Mouse (Mus musculus) limb, embryonic 13.5 days (tissue): Measurements from ENCODE around the gene Apoc3. TPM values are rescaled to one million over a fixed set of nuclear protein-coding genes. Genes with fewer than 3 reads are reported as not detected.

Experiments used
- ATAC-seq: fragments of 200-750 bp; cut with Nextera tagmentation; 2 replicates; pipeline ENCODE4 v1.8.0; 2017; ENCODE audit warnings: low read depth, moderate number of reproducible peaks, moderate TSS enrichment; ENCODE audit not compliant: low FRiP score
- H3K27ac ChIP-seq: fragments of 300-500 bp; sonication (generic); 2 replicates; pipeline ENCODE4 v1.5.1; 2015; ENCODE audit warnings: inconsistent platforms, mild to moderate bottlenecking, moderate library complexity
- H3K27me3 ChIP-seq: fragments of 300-500 bp; sonication (generic); 2 replicates; pipeline ENCODE4 v1.6.1; 2015; ENCODE audit warnings: mild to moderate bottlenecking, inconsistent platforms
- H3K36me3 ChIP-seq: fragments of 300-500 bp; sonication (generic); 2 replicates; pipeline ENCODE4 v1.6.1; 2015; ENCODE audit warnings: inconsistent platforms, mild to moderate bottlenecking, moderate library complexity
- H3K4me1 ChIP-seq: fragments of 300-500 bp; sonication (generic); 2 replicates; pipeline ENCODE4 v1.6.1; 2015; ENCODE audit warnings: inconsistent platforms
- H3K4me2 ChIP-seq: fragments of 300-500 bp; sonication (generic); replicated peaks from 2 replicates; pipeline ENCODE4 v1.6.1; 2015; ENCODE audit warnings: inconsistent platforms, mild to moderate bottlenecking, moderate library complexity
- H3K4me3 ChIP-seq: fragments of 300-500 bp; sonication (generic); 2 replicates; pipeline ENCODE4 v1.5.1; 2015; ENCODE audit warnings: moderate library complexity, mild to moderate bottlenecking, inconsistent platforms
- H3K9ac ChIP-seq: fragments of 300-500 bp; sonication (generic); 2 replicates; pipeline ENCODE4 v1.6.1; 2015; ENCODE audit warnings: mild to moderate bottlenecking, inconsistent platforms
- H3K9me3 ChIP-seq: fragments of 300-500 bp; sonication (generic); 2 replicates; pipeline ENCODE4 v1.6.1; 2016; ENCODE audit warnings: inconsistent platforms
- WGBS: fragments of 180-500 bp; shearing (Covaris S2); methylation state at CpG from one replicate; pipeline ENCODE4 v1.1.7; 2015; 5-methylcytosine and 5-hydroxymethylcytosine counted together
- polyA plus RNA-seq: library from polyadenylated mRNA; unstranded; fragments of >200 nt; fragmentation: Nextera tagmentation; extraction: Ambion mirVana; gene quantifications from 2 replicates; pipeline ENCODE4 v1.2.1, GENCODE M21; 2015

Apoc3 gene
- not detected in 2 replicates for polyA plus RNA-seq

DNA sequence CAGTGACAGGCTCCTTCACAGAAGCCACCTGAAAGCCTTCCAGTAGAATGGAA, at the start of gene Apoc3:
Gene Apoc3 (minus strand): TSS at position 41 of the 53 bp plus-strand sequence.
- Histone ChIP-seq H3K4me3 (no peak within 1 kb of the TSS), H3K27ac (no peak within 1 kb of the TSS), H3K9ac (no peak within 1 kb of the TSS), H3K27me3 (no peaks in the 10 kb centered on the region), H3K4me1 (peaks cover 6% of the 10 kb centered on the region), H3K4me2 (no peak within 1 kb of the TSS), H3K36me3 (no peaks in the 10 kb centered on the region), H3K9me3 (no peaks in the 10 kb centered on the region)
- no peak for ATAC-seq

DNA sequence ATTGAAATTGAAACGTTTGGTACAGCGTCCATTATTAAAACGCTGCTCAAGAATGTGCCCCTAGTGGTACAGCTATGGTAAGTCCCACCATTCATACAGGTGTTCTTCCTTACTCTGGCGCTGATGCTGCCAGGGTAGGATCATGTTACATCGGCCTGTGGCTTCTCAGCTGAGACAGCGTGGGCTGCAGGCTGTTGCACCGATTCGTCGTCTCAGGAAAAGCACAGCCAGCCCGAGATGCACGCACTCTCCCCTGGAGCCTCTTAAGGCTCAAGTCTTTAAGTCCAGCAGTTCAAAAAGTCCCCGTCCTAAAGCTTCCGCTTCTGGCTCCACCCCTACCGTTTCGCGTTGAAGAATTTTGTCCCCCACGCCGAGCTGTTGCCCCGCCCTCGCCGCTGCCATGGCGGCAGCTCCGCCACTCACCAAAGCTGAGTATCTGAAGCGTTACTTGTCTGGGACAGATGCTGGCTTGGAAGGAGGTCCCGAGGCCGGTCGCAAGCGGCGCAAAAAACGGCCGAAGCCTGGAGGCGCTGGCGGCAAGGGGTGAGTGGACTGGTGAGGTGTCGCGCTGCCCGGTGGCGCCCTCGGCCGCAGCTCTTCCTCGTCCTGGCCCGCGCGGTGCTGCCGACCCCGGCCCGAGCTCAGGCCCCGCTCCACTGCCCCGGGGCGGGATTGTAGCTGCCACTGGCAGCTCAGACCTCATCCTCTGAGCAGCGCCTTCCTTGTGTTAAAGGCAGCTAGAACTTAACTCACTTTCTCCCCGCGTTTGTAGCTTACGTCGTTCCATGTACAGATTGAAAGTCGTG, 47.4 kb upstream of the Apoc3 start, which contains the start of gene Bud13:
Gene Bud13 (plus strand): TSS at position 378 of the 806 bp plus-strand sequence.
- ATAC-seq, result peak; percentile 93
- peak within 1 kb of the TSS; percentile 73 for H3K4me2 ChIP-seq
- peak within 1 kb of the TSS; percentile 82 for H3K4me3 ChIP-seq
- peak within 1 kb of the TSS; percentile 90 for H3K9ac ChIP-seq
- H3K27me3 ChIP-seq, result no peaks in the 10 kb centered on the region
- under 1% methylated on average over 55 of the region's 55 CpGs for WGBS
- H3K9me3 ChIP-seq, result no peaks in the 10 kb centered on the region
- H3K4me1 ChIP-seq, result peaks cover 23% of the 10 kb centered on the region
- H3K36me3 ChIP-seq, result peaks cover 60% of the 10 kb centered on the region
- peak within 1 kb of the TSS; percentile 88 for H3K27ac ChIP-seq

DNA sequence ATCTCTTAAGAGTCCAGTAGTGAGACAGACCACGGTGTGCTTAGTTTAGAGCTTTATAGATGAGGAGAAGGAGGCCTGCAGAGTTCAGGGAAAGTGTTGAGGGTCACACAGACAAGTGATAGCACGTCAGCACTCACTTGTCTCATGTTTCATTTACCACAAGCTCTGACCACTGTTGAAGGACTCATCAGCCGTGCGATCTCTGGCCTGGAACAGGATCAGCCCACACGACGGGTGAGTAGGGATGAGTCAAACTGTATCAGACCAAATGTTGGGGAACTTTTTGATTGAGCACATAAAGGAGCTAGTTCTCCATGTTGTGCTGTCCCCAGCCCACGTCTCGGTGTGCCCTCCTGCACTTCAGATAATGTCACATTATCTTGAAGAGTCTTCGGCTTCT, 39.1 kb upstream of the Apoc3 start:
- Histone ChIP-seq H3K27ac (no peak overlapping the region), H3K4me2 (peak overlapping the region; percentile 90; the same call in 1 of the 2 replicates), H3K4me1 (peaks cover 20% of the 10 kb centered on the region), H3K4me3 (peak overlapping the region; percentile 87; the same call in 1 of the 2 replicates), H3K9me3 (no peaks in the 10 kb centered on the region), H3K9ac (0 out of 2 replicates have a peak overlapping the region, but pooled peaks have one; percentile 78), H3K27me3 (peaks cover 22% of the 10 kb centered on the region), H3K36me3 (peaks cover 50% of the 10 kb centered on the region)
- ATAC-seq, result no peak
- 91% methylated on average over 9 of the region's 9 CpGs for WGBS

- H3K9ac ChIP-seq, result peak within 1 kb of the TSS; percentile 78
- peak within 1 kb of the TSS; percentile 90 for H3K4me2 ChIP-seq
- H3K9me3 ChIP-seq, result no peaks in the 10 kb centered on the region
- peak; percentile 92 for ATAC-seq
- peaks cover 35% of the 10 kb centered on the region for H3K27me3 ChIP-seq
- peak within 1 kb of the TSS; percentile 52; the same call in 1 of the 2 replicates for H3K27ac ChIP-seq
- H3K4me3 ChIP-seq, result peak within 1 kb of the TSS; percentile 87
- peaks cover 20% of the 10 kb centered on the region for H3K4me1 ChIP-seq
- WGBS, result 4% methylated on average over 45 of the region's 45 CpGs
- H3K36me3 ChIP-seq, result peaks cover 36% of the 10 kb centered on the region
Measured at GRCm38 (mm10) chr9:46272677-46273454, 37.4 kb upstream of the Apoc3 start, which contains the start of gene Zpr1. Gene Zpr1, plus strand, starts transcription at chr9:46273064.

- peak overlapping the region; percentile 87 for H3K4me3 ChIP-seq
Measured at GRCm38 (mm10) chr9:46272070-46272469, 36.6 kb upstream of the Apoc3 start.

DNA sequence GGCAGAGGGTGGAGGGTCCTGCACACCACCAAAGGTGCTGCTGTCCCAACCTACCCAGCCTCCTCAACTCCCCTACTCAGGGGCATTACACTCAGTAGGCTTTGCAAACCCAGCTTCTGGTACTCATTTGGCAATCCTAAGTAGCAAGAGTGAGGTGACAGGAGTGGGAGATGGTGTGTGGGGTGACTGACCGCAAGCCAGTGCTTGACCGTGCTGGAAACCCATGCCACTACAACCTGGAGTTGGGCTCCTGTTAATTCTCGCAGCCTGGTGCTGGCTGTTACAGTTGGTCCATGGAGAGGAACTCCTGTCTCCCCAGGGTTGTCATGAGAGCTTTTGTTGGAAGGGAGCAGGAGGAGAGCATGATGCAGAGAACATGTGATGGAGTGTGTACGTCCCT, 35.3 kb upstream of the Apoc3 start:
- 92% methylated on average over 4 of the region's 4 CpGs for WGBS
- peaks cover 20% of the 10 kb centered on the region for H3K4me1 ChIP-seq
- peaks cover 35% of the 10 kb centered on the region for H3K27me3 ChIP-seq
- H3K4me3 ChIP-seq, result no peak overlapping the region
- no peak overlapping the region for H3K9ac ChIP-seq
- peaks cover 15% of the 10 kb centered on the region for H3K36me3 ChIP-seq
- H3K9me3 ChIP-seq, result no peaks in the 10 kb centered on the region
- no peak overlapping the region for H3K4me2 ChIP-seq
- H3K27ac ChIP-seq, result no peak overlapping the region
- ATAC-seq, result no peak

More at GRCm38 (mm10) chr9:46272070-46272469, 36.6 kb upstream of the Apoc3 start:
- no peak for ATAC-seq
- WGBS, result 84% methylated on average over 9 of the region's 9 CpGs
- peaks cover 35% of the 10 kb centered on the region for H3K27me3 ChIP-seq
- H3K4me2 ChIP-seq, result peak overlapping the region; percentile 90
- H3K9me3 ChIP-seq, result no peaks in the 10 kb centered on the region
- no peak overlapping the region for H3K27ac ChIP-seq
- no peak overlapping the region for H3K9ac ChIP-seq
- H3K36me3 ChIP-seq, result peaks cover 28% of the 10 kb centered on the region
- H3K4me1 ChIP-seq, result peaks cover 20% of the 10 kb centered on the region

- no peaks in the 10 kb centered on the region for H3K9me3 ChIP-seq
Measured at GRCm38 (mm10) chr9:46269125-46269524, 33.7 kb upstream of the Apoc3 start.

DNA sequence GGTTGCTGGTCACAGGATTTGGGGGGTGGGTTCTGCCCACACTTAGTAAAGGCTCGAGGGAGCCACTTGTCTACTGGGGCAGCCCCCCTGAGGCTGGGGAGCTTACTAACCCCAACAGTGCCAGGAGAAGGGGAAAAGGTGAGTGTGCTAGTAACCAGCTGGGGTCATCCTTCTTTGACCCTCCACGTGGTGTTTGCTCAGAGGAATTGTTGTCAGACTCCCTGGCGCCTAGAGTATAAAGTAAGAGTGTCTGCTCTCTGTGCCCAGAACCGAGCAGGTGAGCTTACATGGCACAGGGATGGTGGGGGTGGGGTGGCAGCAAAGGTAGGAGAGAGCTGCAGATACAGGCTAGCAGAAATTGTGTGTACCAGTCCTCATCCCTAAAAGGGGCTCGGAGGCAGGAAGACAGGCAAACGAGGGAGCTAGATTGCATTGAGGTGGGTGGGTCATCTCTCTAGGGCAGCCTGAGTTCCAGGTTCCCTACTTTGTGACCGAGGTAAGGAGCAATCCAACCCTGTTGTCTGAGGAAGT, 33.0 kb upstream of the Apoc3 start, which contains the start of gene Apoa5:
Gene Apoa5 (plus strand): TSS at position 291 of the 531 bp plus-strand sequence.
- H3K4me3 ChIP-seq, result no peak within 1 kb of the TSS
- no peak within 1 kb of the TSS for H3K4me2 ChIP-seq
- H3K4me1 ChIP-seq, result peaks cover 8% of the 10 kb centered on the region; the same call in 1 of the 2 replicates
- WGBS, result 48% methylated on average over 7 of the region's 7 CpGs
- ATAC-seq, result no peak
- H3K9ac ChIP-seq, result no peak within 1 kb of the TSS
- no peak within 1 kb of the TSS for H3K27ac ChIP-seq
- H3K9me3 ChIP-seq, result no peaks in the 10 kb centered on the region
- H3K27me3 ChIP-seq, result peaks cover 35% of the 10 kb centered on the region
- no peaks in the 10 kb centered on the region for H3K36me3 ChIP-seq

More at GRCm38 (mm10) chr9:46269125-46269524, 33.7 kb upstream of the Apoc3 start:
- no peak overlapping the region for H3K9ac ChIP-seq
- H3K36me3 ChIP-seq, result no peaks in the 10 kb centered on the region
- H3K27ac ChIP-seq, result no peak overlapping the region
- ATAC-seq, result no peak
- no peak overlapping the region for H3K4me2 ChIP-seq
- H3K4me3 ChIP-seq, result no peak overlapping the region
- H3K27me3 ChIP-seq, result peaks cover 35% of the 10 kb centered on the region
- WGBS, result 90% methylated on average over 5 of the region's 5 CpGs
- peaks cover 14% of the 10 kb centered on the region for H3K4me1 ChIP-seq

- H3K27ac ChIP-seq, result no peak overlapping the region
- H3K4me3 ChIP-seq, result no peak overlapping the region
- no peak overlapping the region for H3K4me2 ChIP-seq
- no peak for ATAC-seq
- 88% methylated on average over 7 of the region's 7 CpGs for WGBS
- no peaks in the 10 kb centered on the region for H3K27me3 ChIP-seq
- H3K9me3 ChIP-seq, result no peaks in the 10 kb centered on the region
- no peaks in the 10 kb centered on the region for H3K4me1 ChIP-seq
- no peaks in the 10 kb centered on the region for H3K36me3 ChIP-seq
- H3K9ac ChIP-seq, result no peak overlapping the region
Measured at GRCm38 (mm10) chr9:46261131-46261530, 25.7 kb upstream of the Apoc3 start.

GRCm38 (mm10) chr9:46259111-46259510, 23.7 kb upstream of the Apoc3 start:
- WGBS, result 85% methylated on average over 6 of the region's 6 CpGs
- Histone ChIP-seq H3K4me1 (no peaks in the 10 kb centered on the region), H3K27me3 (no peaks in the 10 kb centered on the region), H3K9me3 (no peaks in the 10 kb centered on the region), H3K9ac (no peak overlapping the region), H3K27ac (no peak overlapping the region), H3K4me3 (no peak overlapping the region), H3K4me2 (no peak overlapping the region), H3K36me3 (no peaks in the 10 kb centered on the region)
- no peak for ATAC-seq

GRCm38 (mm10) chr9:46257546-46257945, 22.1 kb upstream of the Apoc3 start:
- no peaks in the 10 kb centered on the region for H3K36me3 ChIP-seq
- no peaks in the 10 kb centered on the region for H3K27me3 ChIP-seq
- no peak for ATAC-seq
- H3K27ac ChIP-seq, result no peak overlapping the region
- no peaks in the 10 kb centered on the region for H3K4me1 ChIP-seq
- H3K4me2 ChIP-seq, result no peak overlapping the region
- H3K9ac ChIP-seq, result no peak overlapping the region
- no peak overlapping the region for H3K4me3 ChIP-seq
- no peaks in the 10 kb centered on the region for H3K9me3 ChIP-seq
- 87% methylated on average over 3 of the region's 3 CpGs for WGBS

- 86% methylated on average over 10 of the region's 10 CpGs for WGBS
- no peak for ATAC-seq
- no peaks in the 10 kb centered on the region for H3K9me3 ChIP-seq
- H3K9ac ChIP-seq, result no peak overlapping the region
- no peak overlapping the region for H3K4me3 ChIP-seq
- no peaks in the 10 kb centered on the region for H3K27me3 ChIP-seq
- no peak overlapping the region for H3K27ac ChIP-seq
- H3K36me3 ChIP-seq, result no peaks in the 10 kb centered on the region
- H3K4me2 ChIP-seq, result no peak overlapping the region
- H3K4me1 ChIP-seq, result no peaks in the 10 kb centered on the region
Measured at GRCm38 (mm10) chr9:46256658-46257385, 21.4 kb upstream of the Apoc3 start.
